Mouse (Mus musculus) kidney, adult 2 months (tissue): Measurements from ENCODE around the gene Endog. TPM values are rescaled to one million over a fixed set of nuclear protein-coding genes. Genes with fewer than 3 reads are reported as not detected.
"Not testable (repeated sequence)": the region's sequence is repeated elsewhere in the genome, so short reads cannot be mapped to it uniquely, and the experiment has no call there.

ENCODE experiments used
- DNase-seq: peaks from one replicate; pipeline ENCODE4 v3.0.0; 2021
- H3K27ac ChIP-seq: fragments of 200-500 bp; 2 replicates; pipeline ENCODE4 v1.5.1; 2012; ENCODE audit warnings: low read depth, low read length, control low read depth, inconsistent platforms; ENCODE audit not compliant: insufficient read depth
- H3K27me3 ChIP-seq: fragments of 200-500 bp; replicated peaks from 2 replicates; pipeline ENCODE4 v1.6.1; 2012; ENCODE audit warnings: mild to moderate bottlenecking, moderate library complexity, low read length, inconsistent platforms; ENCODE audit not compliant: control insufficient read depth, insufficient read depth
- H3K36me3 ChIP-seq: fragments of 200-500 bp; 2 replicates; pipeline ENCODE4 v1.6.1; 2012; ENCODE audit warnings: mild to moderate bottlenecking, moderate library complexity, low read length, inconsistent platforms; ENCODE audit not compliant: control insufficient read depth, insufficient read depth
- H3K4me1 ChIP-seq: fragments of 200-500 bp; 2 replicates; pipeline ENCODE4 v1.6.1; 2011; ENCODE audit warnings: low read length; ENCODE audit not compliant: control insufficient read depth, insufficient read depth
- H3K4me3 ChIP-seq: fragments of 200-500 bp; 2 replicates; pipeline ENCODE4 v1.5.1; 2011; ENCODE audit warnings: mild to moderate bottlenecking, low read depth, low read length, control low read depth; ENCODE audit not compliant: insufficient read depth
- CTCF ChIP-seq: fragments of 200-500 bp; conservative IDR thresholded peaks from 2 replicates; pipeline ENCODE4 v1.5.1; 2011; ENCODE audit warnings: low read depth, mild to moderate bottlenecking, control low read depth, low read length, moderate library complexity, mixed read lengths; ENCODE audit not compliant: insufficient read depth, insufficient read length
- POLR2A ChIP-seq: fragments of 200-500 bp; IDR thresholded peaks from one replicate; pipeline ENCODE4 v1.6.1; 2011; ENCODE audit warnings: low read depth, low read length, control low read depth
- WGBS: fragments of 180-500 bp; shearing (Covaris S2); methylation state at CpG from one replicate; pipeline ENCODE4 v1.1.7; 2018; 5-methylcytosine and 5-hydroxymethylcytosine counted together
- polyA plus RNA-seq: library from polyadenylated mRNA; depleted of rRNA; stranded (reverse); fragments of >200 nt; gene quantifications from 2 replicates; pipeline ENCODE4 v1.2.3, GENCODE M21; 2012

Gene Endog
- polyA plus RNA-seq, 1 experiment, result 78.0 TPM

DNA sequence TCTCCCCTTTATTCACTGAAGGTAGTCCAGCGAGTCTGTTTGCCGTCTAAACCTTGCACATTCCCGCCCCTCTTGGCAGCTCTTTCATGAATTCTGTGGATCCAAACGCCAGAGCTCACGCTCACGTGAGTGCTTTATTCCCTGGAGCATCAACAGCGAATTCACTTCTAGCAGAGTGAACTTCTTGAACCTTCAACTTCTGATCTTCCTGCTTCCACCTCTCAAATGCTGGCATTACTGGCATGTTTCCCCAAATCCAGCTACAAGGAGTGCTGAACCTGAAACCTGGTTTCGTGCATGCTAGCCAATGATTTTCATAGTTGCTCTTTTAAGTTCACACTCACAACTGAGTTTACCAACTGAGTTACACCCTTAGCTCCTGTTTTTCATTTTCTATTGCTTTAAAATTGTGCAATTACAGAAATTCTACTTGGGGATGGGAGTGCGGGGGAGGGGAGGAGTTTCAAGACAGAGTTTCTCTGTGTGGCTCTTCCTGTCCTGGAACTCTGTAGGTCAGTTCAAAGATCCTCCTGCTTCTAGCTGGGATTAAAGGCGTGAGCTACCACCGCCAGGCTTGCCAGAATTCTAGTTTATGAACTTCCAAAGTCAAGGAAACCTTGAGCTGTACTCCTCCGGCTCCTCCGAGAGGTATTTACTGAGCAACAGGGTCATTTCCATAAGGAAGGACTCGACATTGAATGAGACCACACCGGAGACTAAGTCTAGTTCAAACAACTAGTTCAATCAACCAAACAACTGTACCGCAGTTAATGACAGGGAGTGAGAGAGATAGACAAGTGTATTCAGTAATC lies 38.3 kb upstream of the Endog start:
- no peaks in the 10 kb centered on the region for H3K27me3 ChIP-seq
- peak overlapping the region; percentile 61 for H3K4me3 ChIP-seq
- peaks cover 4% of the 10 kb centered on the region; the same call in 1 of the 2 replicates for H3K36me3 ChIP-seq
- H3K27ac ChIP-seq, result peak overlapping the region; percentile 94
- TF ChIP-seq POLR2A, result no peak
- TF ChIP-seq CTCF, result no peak
- WGBS, result 3% methylated on average over 16 of the region's 16 CpGs
- H3K4me1 ChIP-seq, result peaks cover 31% of the 10 kb centered on the region
- peak; percentile 96 for DNase-seq

GRCm38 (mm10) chr2:30133613-30134377 lies 37.5 kb upstream of the Endog start, which contains the start of gene Tbc1d13:
Gene Tbc1d13, plus strand, starts transcription at chr2:30133746.
- peaks cover 31% of the 10 kb centered on the region for H3K4me1 ChIP-seq
- peaks cover 4% of the 10 kb centered on the region; the same call in 1 of the 2 replicates for H3K36me3 ChIP-seq
- peak; percentile 97 for TF ChIP-seq POLR2A
- no peak for TF ChIP-seq CTCF
- peak within 1 kb of the TSS; percentile 94 for H3K27ac ChIP-seq
- no peaks in the 10 kb centered on the region for H3K27me3 ChIP-seq
- peak; percentile 99 for DNase-seq
- H3K4me3 ChIP-seq, result peak within 1 kb of the TSS; percentile 61
- WGBS, result under 1% methylated on average over 46 of the region's 46 CpGs

DNA sequence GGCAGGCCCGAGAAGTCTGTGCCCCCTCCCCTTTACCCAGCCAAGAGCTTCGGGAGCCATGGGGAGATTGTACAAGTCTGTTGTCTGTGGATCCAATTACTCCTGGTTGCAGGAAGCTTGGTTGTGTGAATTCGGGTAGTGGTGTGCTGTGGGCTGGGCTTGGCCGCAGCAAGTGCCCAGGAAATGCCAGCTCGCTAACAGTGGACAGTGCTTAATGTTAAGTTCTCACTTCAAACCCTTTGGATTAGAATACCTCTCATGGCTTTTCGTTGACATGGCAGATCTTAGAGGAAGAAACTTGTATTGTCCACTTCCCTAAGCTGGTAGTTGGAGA lies 36.9 kb upstream of the Endog start:
- Histone ChIP-seq H3K27ac (peak overlapping the region; percentile 72), H3K4me1 (peaks cover 31% of the 10 kb centered on the region), H3K27me3 (no peaks in the 10 kb centered on the region), H3K4me3 (peak overlapping the region; percentile 61), H3K36me3 (peaks cover 4% of the 10 kb centered on the region; the same call in 1 of the 2 replicates)
- peak; percentile 46 for DNase-seq
- 3% methylated on average over 6 of the region's 6 CpGs for WGBS
- no peak for TF ChIP-seq POLR2A
- no peak for TF ChIP-seq CTCF

- TF ChIP-seq CTCF (no peak), POLR2A (no peak)
- H3K27me3 ChIP-seq, result no peaks in the 10 kb centered on the region
- H3K4me1 ChIP-seq, result peaks cover 24% of the 10 kb centered on the region
- peaks cover 4% of the 10 kb centered on the region; the same call in 1 of the 2 replicates for H3K36me3 ChIP-seq
- 26% methylated on average over 10 of the region's 10 CpGs for WGBS
- peak overlapping the region; percentile 61 for H3K4me3 ChIP-seq
- H3K27ac ChIP-seq, result peak overlapping the region; percentile 72
- DNase-seq, result peak; percentile 94
These were observed 36.2 kb upstream of the Endog start for GRCm38 (mm10) chr2:30134928-30135620.

- DNase-seq, result peak; percentile 76
- WGBS, result 66% methylated on average over 10 of the region's 10 CpGs
- H3K27ac ChIP-seq, result peak overlapping the region; percentile 72; the same call in 1 of the 2 replicates
- TF ChIP-seq POLR2A, result no peak
- TF ChIP-seq CTCF, result no peak
- H3K4me3 ChIP-seq, result no peak overlapping the region
- peaks cover 8% of the 10 kb centered on the region for H3K36me3 ChIP-seq
- no peaks in the 10 kb centered on the region for H3K27me3 ChIP-seq
- peaks cover 21% of the 10 kb centered on the region for H3K4me1 ChIP-seq
These were observed 34.8 kb upstream of the Endog start for GRCm38 (mm10) chr2:30136458-30136857.

- peaks cover 11% of the 10 kb centered on the region for H3K36me3 ChIP-seq
- H3K4me3 ChIP-seq, H3K27me3 ChIP-seq, H3K27ac ChIP-seq: not testable (repeated sequence)
- peak; percentile 61 for DNase-seq
- 70% methylated on average over 4 of the region's 4 CpGs for WGBS
- H3K4me1 ChIP-seq, result peaks cover 25% of the 10 kb centered on the region
These were observed 31.3 kb upstream of the Endog start for GRCm38 (mm10) chr2:30140021-30140420.
